Mouse (Mus musculus) forebrain, embryonic 11.5 days (tissue): ENCODE data around the gene 4930579G24Rik. TPM values are rescaled to one million over a fixed set of nuclear protein-coding genes. Genes with fewer than 3 reads are reported as not detected.

Experiments
- ATAC-seq: fragments of 200-750 bp; cut with Nextera tagmentation; replicated peaks from 2 replicates; pipeline ENCODE4 v1.8.0; 2017; ENCODE audit warnings: moderate TSS enrichment; ENCODE audit not compliant: low FRiP score
- DNase-seq: peaks from one replicate; pipeline ENCODE4 v3.0.0-alpha.2; 2017; ENCODE audit warnings: low spot score
- H3K27ac ChIP-seq: fragments of 300-500 bp; sonication (generic); 2 replicates; pipeline ENCODE4 v1.5.1; 2014; ENCODE audit warnings: low read depth, low read length
- H3K27me3 ChIP-seq: fragments of 300-500 bp; sonication (generic); 2 replicates; pipeline ENCODE4 v1.6.1; 2014; ENCODE audit warnings: mild to moderate bottlenecking, low read length, mixed read lengths; ENCODE audit not compliant: control insufficient read depth, insufficient read depth
- H3K36me3 ChIP-seq: fragments of 300-500 bp; sonication (generic); 2 replicates; pipeline ENCODE4 v1.6.1; 2014; ENCODE audit warnings: mild to moderate bottlenecking, low read length, moderate library complexity, mixed read lengths; ENCODE audit not compliant: control insufficient read depth, insufficient read depth
- H3K4me1 ChIP-seq: fragments of 300-500 bp; sonication (generic); replicated peaks from 2 replicates; pipeline ENCODE4 v1.6.1; 2014; ENCODE audit warnings: low read length, mixed read lengths; ENCODE audit not compliant: control insufficient read depth, insufficient read depth
- H3K4me2 ChIP-seq: fragments of 300-500 bp; sonication (generic); 2 replicates; pipeline ENCODE4 v1.6.1; 2014; ENCODE audit warnings: low read depth, mild to moderate bottlenecking, low read length, moderate library complexity, mixed read lengths; ENCODE audit not compliant: severe bottlenecking
- H3K4me3 ChIP-seq: fragments of 300-500 bp; sonication (generic); 2 replicates; pipeline ENCODE4 v1.5.1; 2014; ENCODE audit warnings: low read depth, low read length
- H3K9ac ChIP-seq: fragments of 300-500 bp; sonication (generic); 2 replicates; pipeline ENCODE4 v1.6.1; 2014; ENCODE audit warnings: low read length
- H3K9me3 ChIP-seq: fragments of 300-500 bp; sonication (generic); 2 replicates; pipeline ENCODE4 v1.6.1; 2016; ENCODE audit warnings: low read length, mixed read lengths; ENCODE audit not compliant: control insufficient read depth
- WGBS: fragments of 180-500 bp; shearing (Covaris S2); extraction: QIAGEN DNeasy Blood & Tissue Kit; methylation state at CpG from one replicate; pipeline ENCODE4 v1.1.7; 2014; 5-methylcytosine and 5-hydroxymethylcytosine counted together
- polyA plus RNA-seq: library from polyadenylated mRNA; unstranded; fragments of >200 nt; fragmentation: Nextera tagmentation; extraction: Ambion mirVana; gene quantifications from 2 replicates; pipeline ENCODE4 v1.2.1, GENCODE M21; 2014

Gene 4930579G24Rik
- polyA plus RNA-seq, result 20.4 and 21.8 TPM in 2 replicates

DNA sequence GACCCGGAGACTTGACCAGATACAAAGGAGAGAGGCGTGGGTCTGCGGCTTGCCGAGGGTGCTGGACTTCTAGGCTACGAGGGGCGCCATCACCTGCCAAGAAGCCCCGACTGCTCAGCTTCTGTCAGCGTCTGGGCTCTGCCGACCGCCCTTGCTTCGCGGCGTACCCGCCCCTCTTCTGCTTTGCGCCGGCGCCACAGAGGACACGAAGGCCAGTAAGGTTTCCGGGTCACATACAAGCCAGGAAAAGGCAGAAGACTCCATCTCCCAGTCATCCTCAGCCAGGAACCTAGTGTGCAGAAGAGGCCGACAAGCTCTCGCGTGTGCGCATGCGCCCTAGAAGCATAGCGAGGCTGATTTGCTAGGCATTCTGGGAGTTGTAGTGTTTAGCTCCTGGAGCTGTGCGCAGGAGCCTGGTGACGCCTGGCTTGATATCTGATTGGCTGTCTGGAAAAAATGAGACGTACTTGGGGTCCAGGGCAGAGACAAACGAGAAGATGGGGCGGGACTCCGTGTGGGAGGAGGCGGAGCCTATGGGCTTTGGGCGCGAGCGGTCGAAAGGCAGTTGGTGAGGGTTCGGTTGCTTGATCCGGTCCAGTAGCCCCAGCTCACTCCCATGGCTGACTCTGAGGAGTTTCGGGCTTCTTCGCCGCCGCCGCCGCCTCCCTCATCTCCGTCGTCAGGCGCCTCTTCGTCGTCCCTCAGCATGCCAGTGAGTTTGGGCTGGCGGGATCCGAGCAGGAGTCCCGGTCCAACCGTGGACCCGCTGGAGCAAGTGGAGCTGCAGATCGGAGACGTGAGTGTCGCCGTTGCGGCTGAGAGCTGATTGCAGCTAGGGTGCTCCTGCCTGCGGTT, at the start of gene 4930579G24Rik:
TSS of gene 4930579G24Rik (plus strand) at position 519 of the 855 bp plus-strand sequence.
- peak within 1 kb of the TSS; percentile 74 for H3K4me3 ChIP-seq
- H3K27ac ChIP-seq, result no peak within 1 kb of the TSS
- peak within 1 kb of the TSS; percentile 85 for H3K9ac ChIP-seq
- peaks cover 2% of the 10 kb centered on the region; the same call in 1 of the 2 replicates for H3K4me1 ChIP-seq
- no peaks in the 10 kb centered on the region for H3K27me3 ChIP-seq
- DNase-seq, result peak; percentile 97
- ATAC-seq, result peak; percentile 99
- peaks cover 16% of the 10 kb centered on the region for H3K36me3 ChIP-seq
- WGBS, result under 1% methylated on average over 60 of the region's 60 CpGs
- peak within 1 kb of the TSS; percentile 78 for H3K4me2 ChIP-seq
- H3K9me3 ChIP-seq, result peaks cover under 1% of the 10 kb centered on the region; the same call in 1 of the 2 replicates

DNA sequence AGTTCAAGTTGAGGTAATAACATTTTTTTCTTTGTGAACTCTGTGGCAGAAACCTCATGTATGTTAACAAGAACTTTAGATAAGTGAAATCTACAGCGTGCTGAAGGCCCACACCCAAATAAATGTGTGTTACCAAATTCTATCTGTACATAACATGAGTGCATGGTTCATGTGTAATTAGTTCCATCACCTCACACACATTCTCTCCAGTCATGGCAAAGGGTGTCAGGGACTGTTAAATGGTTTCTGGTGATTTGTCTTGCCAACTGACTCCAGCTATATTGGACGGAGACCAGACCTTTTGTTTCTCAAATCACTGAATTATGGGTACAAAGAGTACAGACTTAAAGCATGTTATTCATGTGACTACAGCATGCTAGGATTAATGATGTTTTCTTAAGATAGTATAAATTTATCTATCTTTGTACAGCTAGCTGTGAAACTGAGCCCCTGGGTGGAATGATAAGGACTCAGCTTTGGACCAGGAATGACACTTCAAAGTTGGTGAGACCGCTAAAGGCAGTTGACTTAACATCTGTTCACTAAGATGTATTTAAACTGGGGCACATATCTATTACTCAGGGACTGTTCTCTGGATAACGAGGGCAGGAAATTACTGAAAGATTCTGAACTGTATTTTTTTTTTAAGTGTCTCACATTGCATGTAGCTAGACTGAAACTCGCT, 48.8 kb upstream of the 4930579G24Rik start:
- WGBS, result 83% methylated on average over 5 of the region's 5 CpGs
- Histone ChIP-seq H3K27ac (no peak overlapping the region), H3K9ac (no peak overlapping the region), H3K4me1 (no peaks in the 10 kb centered on the region; the same call in 1 of the 2 replicates), H3K4me2 (no peak overlapping the region), H3K27me3 (no peaks in the 10 kb centered on the region), H3K9me3 (no peaks in the 10 kb centered on the region), H3K4me3 (no peak overlapping the region), H3K36me3 (no peaks in the 10 kb centered on the region)
- no peak for ATAC-seq
- no peak for DNase-seq

DNA sequence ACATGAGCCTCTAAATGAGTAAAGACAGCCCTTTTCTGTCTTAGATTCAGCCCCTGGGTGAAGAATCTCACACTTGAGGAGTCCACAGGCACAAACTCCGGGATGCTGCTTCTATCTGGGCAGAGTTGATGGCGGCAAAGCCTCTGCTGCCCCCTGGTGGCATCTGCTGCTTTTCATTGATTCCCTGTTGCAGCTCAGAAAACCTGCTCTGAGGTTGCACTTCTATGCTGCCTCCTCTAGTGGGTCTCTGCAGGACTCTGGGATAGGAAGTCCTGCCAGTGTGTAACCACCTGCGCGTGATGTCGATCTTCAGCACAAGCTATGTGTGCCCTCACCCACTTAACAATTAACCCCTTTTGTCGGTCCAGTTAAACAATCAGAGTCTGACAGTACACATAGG, 42.1 kb upstream of the 4930579G24Rik start:
- peak; percentile 76 for ATAC-seq
- Histone ChIP-seq H3K36me3 (no peaks in the 10 kb centered on the region), H3K27me3 (no peaks in the 10 kb centered on the region), H3K4me3 (no peak overlapping the region), H3K27ac (no peak overlapping the region), H3K9me3 (no peaks in the 10 kb centered on the region), H3K4me1 (no peaks in the 10 kb centered on the region), H3K4me2 (no peak overlapping the region), H3K9ac (no peak overlapping the region)
- 5% methylated on average over 6 of the region's 6 CpGs for WGBS
- DNase-seq, result peak; percentile 95

DNA sequence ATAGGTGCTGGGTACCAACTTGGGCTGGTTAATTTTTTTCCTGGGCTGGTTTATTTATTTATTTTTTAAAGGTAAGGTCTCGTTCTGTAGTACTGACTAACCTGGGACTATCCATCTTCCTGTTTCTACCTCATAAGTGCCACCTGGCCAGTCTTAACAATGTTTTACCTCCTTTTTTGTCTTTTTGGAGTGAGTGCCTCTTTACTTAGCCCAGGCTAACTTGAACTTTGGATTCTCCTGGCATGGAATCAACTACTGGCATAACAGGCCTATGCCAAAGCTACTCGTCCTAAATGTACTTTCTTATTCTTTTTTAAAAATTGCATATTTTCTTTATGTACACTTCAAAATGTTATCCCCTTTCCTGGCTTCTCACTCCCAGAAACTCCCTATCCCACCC, 39.2 kb upstream of the 4930579G24Rik start:
- H3K9me3 ChIP-seq, result no peaks in the 10 kb centered on the region
- WGBS, result 79% methylated on average over 2 of the region's 2 CpGs
- H3K4me1 ChIP-seq, result no peaks in the 10 kb centered on the region
- no peaks in the 10 kb centered on the region; the same call in 1 of the 2 replicates for H3K36me3 ChIP-seq
- H3K4me2 ChIP-seq, result no peak overlapping the region
- no peaks in the 10 kb centered on the region for H3K27me3 ChIP-seq
- no peak overlapping the region for H3K9ac ChIP-seq
- H3K27ac ChIP-seq, result no peak overlapping the region
- H3K4me3 ChIP-seq, result no peak overlapping the region
- DNase-seq (no peak), ATAC-seq (no peak)

DNA sequence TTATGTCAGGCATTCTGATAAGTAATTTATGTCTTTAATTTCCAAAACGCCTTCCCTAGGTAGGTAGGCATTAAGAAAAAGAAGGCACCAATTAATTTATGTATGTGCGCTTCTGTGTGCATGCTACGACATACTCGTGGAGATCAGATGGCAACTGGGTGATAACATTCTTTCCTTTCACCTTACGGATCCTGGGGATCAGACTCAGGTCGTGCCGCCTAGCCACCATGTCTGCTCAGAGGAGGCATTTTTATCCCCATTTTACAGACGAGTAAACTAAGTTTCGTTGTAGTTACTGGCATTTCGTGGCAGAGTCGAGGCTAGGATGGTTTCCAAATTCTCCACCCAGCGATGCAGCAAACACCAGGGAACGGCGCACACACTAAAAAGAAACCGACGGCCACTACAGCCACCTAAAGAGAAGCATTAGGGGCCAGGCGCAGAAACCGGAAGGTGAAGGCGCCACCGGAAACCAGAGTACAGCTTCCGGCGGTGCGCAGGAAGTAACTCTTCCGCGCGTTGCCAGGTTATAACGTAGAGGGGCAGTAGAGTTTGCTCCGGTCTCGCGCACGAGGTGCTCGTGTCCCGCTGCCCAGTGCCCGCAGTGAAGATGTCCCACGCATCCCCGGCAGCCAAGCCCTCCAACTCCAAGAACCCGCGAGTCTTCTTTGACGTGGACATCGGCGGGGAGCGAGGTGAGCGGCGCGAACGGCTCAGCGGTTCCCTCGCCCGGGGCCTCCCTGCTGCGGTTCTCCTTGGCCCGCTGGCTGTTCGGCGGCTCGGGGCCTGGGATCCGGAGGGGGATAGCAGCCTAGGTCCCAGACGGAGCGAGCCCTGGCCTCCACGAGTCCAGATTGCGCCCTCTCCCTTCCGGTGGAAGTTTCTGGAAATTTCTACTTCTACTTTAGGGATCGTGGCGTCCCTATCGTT, 37.8 kb upstream of the 4930579G24Rik start, which contains the start of gene Ppid:
TSS of gene Ppid (plus strand) at position 480 of the 930 bp plus-strand sequence.
- Histone ChIP-seq H3K4me2 (peak within 1 kb of the TSS; percentile 73), H3K4me3 (peak within 1 kb of the TSS; percentile 78), H3K27me3 (no peaks in the 10 kb centered on the region), H3K27ac (peak within 1 kb of the TSS; percentile 70), H3K9ac (peak within 1 kb of the TSS; percentile 94), H3K36me3 (no peaks in the 10 kb centered on the region; the same call in 1 of the 2 replicates), H3K9me3 (no peaks in the 10 kb centered on the region), H3K4me1 (no peaks in the 10 kb centered on the region)
- ATAC-seq, result peak; percentile 85
- 3% methylated on average over 63 of the region's 63 CpGs for WGBS
- DNase-seq, result peak; percentile 88

DNA sequence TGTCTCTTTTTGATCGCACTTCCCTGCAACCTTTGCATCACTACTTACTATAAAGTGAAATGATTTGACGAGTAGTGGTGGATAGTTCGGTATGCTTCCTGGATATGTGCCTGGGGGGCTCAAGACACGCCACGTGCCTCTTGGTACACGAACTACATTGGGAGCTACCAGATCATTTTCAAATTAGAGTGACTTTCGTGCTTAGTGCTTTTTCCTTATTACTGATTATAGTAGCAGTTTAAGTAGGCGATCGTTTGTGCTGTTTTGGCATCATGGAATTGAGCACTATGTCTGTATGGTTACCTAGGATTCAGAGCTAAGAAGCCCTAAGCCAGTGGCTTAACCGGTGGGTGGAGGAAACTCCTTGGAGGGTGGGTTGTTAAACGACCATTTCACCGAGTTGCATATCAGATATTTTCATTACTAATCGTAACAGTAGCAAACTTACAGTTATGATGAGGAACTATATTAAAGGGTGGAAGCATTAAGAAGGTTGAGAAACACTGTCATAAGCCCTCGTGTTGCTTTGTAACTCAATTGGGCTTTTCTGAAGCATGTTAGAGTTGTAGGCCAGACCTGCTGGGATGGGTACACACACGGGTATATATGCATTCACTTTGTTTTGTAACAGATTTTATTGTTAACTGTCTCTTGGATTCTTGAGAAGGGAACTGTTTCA, 36.9 kb upstream of the 4930579G24Rik start:
- H3K36me3 ChIP-seq, result no peaks in the 10 kb centered on the region; the same call in 1 of the 2 replicates
- no peaks in the 10 kb centered on the region for H3K4me1 ChIP-seq
- no peak for DNase-seq
- whole genome bisulfite sequencing, result 8% methylated on average over 15 of the region's 15 CpGs
- no peaks in the 10 kb centered on the region for H3K27me3 ChIP-seq
- peak overlapping the region; percentile 94 for H3K9ac ChIP-seq
- peak overlapping the region; percentile 73 for H3K4me2 ChIP-seq
- no peak for ATAC-seq
- peak overlapping the region; percentile 78 for H3K4me3 ChIP-seq
- H3K9me3 ChIP-seq, result no peaks in the 10 kb centered on the region
- no peak overlapping the region; the same call in 1 of the 2 replicates for H3K27ac ChIP-seq

DNA sequence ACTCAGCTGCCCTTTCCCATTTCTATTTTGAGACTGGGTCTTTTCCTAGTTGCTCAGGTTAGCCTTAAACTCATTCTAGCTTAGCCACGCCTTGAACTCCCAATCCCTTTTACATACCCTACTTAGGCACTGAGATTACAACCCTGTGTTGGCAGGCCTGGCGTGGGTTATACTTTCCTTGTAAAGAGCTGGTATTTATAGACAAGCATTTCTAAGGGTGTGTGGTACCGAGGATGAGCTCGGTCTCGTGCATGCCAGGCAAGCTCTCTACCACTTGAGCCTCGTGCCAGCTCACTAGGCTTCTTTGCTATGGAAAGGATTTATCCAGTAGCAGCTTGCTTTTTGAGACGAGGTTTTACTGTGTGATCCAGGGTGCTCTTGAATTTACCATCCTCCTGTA, 33.4 kb upstream of the 4930579G24Rik start:
- DNase-seq (no peak), ATAC-seq (no peak)
- Histone ChIP-seq H3K4me2 (no peak overlapping the region), H3K9me3 (no peaks in the 10 kb centered on the region), H3K4me3 (no peak overlapping the region), H3K36me3 (peaks cover 5% of the 10 kb centered on the region; the same call in 1 of the 2 replicates), H3K4me1 (no peaks in the 10 kb centered on the region), H3K27me3 (no peaks in the 10 kb centered on the region), H3K9ac (no peak overlapping the region), H3K27ac (no peak overlapping the region)
- WGBS, result 92% methylated on average over 7 of the region's 7 CpGs
